Mouse (Mus musculus) layer of hippocampus, postnatal 25 days (tissue): ENCODE measurements around the gene Psmb3. TPM values are rescaled to one million over a fixed set of nuclear protein-coding genes. Genes with fewer than 3 reads are reported as not detected.

Experiments
- DNase-seq, 2 experiments: peaks; one replicate each; pipeline ENCODE4 v3.0.0; 2022; ENCODE audit warnings: mixed read lengths in 2 of 2, low spot score in 1 of 2; ENCODE audit errors: extremely low spot score in 1 of 2
- total RNA-seq, 2 experiments: library from RNA; stranded (reverse); gene quantifications; 2 replicates each; pipeline ENCODE4 v1.2.3; 2021

Psmb3 gene
- total RNA-seq, 2 experiments from 2014 or later = 125 to 144 TPM

DNA sequence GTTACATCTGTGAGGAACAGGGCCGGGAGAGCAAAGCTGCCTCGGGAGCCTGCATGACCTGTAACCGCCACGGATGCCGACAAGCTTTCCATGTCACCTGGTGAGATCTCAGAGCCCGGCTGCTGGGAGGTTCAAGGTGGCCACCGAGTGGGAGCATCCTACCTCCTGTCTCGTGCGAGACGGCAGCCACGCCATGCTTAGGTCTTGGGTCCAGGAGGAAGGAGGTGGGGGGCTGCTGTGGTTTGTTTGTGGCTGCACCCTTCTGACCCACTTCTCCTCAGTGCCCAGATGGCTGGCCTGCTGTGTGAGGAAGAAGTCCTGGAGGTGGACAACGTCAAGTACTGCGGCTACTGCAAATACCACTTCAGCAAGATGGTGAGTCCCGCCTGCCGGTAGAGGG is 36.4 kb upstream of the Psmb3 start:
- no peak for DNase-seq

GRCm38 (mm10) chr11:97668160-97668559 is 35.0 kb upstream of the Psmb3 start:
- DNase-seq = no peak

- no peak for DNase-seq
Observed at GRCm38 (mm10) chr11:97669268-97669667, 33.9 kb upstream of the Psmb3 start.

- no peak for DNase-seq
Observed at GRCm38 (mm10) chr11:97669829-97670228, 33.4 kb upstream of the Psmb3 start.

GRCm38 (mm10) chr11:97670234-97671176 is 32.7 kb upstream of the Psmb3 start:
- no peak for DNase-seq

- DNase-seq = no peak
Observed at GRCm38 (mm10) chr11:97671177-97671527, 32.0 kb upstream of the Psmb3 start.

- no peak for DNase-seq
Observed at GRCm38 (mm10) chr11:97673148-97673547, 30.1 kb upstream of the Psmb3 start.

- DNase-seq = no peak
Observed at GRCm38 (mm10) chr11:97676050-97676754, 27.0 kb upstream of the Psmb3 start.

GRCm38 (mm10) chr11:97677381-97677780 is 25.8 kb upstream of the Psmb3 start:
- DNase-seq = no peak

GRCm38 (mm10) chr11:97677842-97678241 is 25.4 kb upstream of the Psmb3 start:
- DNase-seq = no peak

- DNase-seq = no peak
Observed at GRCm38 (mm10) chr11:97678301-97678700, 24.9 kb upstream of the Psmb3 start.

GRCm38 (mm10) chr11:97680430-97680829 is 22.8 kb upstream of the Psmb3 start:
- DNase-seq = no peak

GRCm38 (mm10) chr11:97682504-97683055 is 20.6 kb upstream of the Psmb3 start:
- DNase-seq = no peak

DNA sequence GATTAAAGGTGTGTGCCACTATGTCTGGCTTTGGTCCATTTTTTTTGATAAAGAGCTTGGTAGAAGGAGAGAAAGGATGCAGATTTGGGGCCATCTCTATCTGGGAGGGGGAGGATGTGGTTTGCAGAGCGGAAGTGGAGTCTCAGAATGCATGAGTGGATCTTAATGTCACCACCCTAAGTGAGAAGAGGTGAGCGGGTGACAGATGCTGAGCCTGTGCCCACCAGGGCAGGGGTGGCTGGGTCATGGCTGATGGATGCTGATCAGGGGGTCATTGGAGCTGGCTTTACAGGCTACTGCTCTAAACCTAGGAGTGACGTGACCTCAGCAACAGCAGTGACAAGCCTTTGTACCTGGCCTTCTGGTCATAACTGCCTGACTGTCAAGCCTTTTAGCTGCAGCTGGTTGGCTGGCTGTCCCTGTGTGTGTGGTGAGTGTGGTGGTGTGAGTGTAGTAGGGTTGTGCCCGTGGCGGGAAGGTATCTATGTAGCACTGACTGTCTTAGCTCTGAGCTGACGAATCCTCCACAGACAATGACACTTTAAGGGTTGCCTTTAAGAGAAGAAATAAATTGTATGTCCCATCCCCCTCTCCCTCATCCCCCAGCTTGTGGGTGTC is 19.0 kb upstream of the Psmb3 start:
- no peak for DNase-seq

- DNase-seq = no peak
Observed at GRCm38 (mm10) chr11:97684766-97685165, 18.4 kb upstream of the Psmb3 start.

- DNase-seq = peak; percentile 68 to 74
Observed at GRCm38 (mm10) chr11:97685613-97686321, 17.4 kb upstream of the Psmb3 start, which contains the start of gene Cisd3. Cisd3 (plus strand) TSS chr11:97685826.

DNA sequence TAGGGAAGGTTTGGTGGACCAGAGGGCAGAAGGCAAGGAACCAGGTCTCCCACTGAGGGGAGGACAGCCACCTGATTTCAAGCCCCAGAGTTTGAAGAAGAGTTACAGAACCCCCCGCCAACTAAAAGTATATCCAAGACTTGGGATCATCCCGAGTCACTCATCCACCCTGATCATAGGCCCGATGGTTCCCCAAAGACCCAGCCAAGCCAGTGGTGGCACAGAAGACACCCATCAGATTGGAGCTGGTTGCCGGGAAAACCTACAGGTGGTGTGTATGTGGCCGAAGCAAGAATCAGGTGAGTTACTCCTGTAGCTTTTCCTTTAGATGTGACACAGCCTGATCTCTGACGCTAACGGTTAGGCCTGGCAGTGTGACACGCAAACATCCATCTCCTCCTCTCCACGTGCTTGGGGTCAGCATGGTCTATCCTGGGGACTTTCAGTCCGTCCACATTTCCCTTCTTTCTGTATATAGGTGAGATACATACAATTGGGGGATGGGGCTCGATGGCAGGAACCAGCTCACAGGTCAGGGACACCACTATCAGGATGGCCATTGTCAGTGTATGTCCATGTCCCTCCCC is 16.8 kb upstream of the Psmb3 start:
- DNase-seq = no peak

DNA sequence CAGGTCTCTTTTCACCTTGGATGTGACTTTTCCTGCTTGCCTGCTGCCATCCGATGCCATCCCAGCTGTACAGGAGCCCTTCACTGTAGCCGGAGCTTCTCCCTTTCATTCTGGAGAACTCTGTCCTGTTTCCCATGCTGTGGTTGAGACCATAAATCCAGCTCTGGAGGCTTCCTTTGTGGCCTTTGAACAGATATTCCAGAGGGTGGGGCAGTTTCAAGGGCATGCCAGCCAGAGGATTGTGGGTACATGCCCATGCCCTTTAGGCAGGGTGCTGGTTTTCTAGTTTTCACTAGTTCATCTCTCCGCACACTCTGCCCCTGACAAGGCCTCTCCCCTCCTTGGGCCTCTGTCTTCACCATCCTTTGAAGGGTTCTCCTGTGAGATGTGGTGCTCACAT is 16.1 kb upstream of the Psmb3 start:
- no peak for DNase-seq

DNA sequence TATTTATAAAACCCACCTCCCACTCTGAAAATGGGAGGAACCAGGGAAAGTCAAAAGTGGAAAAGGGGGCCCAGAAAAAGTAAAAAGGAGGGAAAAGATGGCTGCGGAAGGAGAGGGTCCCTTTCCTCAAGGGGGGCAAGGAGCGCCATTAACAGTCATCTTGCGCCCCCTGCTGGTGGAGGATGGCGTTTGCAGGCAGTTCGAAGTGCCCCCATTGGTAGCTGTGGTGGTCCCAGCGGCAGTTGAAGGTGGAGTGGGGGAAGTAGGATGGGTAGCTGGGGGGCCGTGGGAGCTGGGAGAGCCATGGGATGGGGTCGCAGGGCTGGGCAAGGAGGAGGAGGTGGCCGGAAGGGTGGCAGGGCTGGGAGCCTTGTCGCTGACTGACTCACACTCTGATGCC is 13.3 kb upstream of the Psmb3 start:
- DNase-seq = peak in 1 of 2 experiments; percentile 83

DNA sequence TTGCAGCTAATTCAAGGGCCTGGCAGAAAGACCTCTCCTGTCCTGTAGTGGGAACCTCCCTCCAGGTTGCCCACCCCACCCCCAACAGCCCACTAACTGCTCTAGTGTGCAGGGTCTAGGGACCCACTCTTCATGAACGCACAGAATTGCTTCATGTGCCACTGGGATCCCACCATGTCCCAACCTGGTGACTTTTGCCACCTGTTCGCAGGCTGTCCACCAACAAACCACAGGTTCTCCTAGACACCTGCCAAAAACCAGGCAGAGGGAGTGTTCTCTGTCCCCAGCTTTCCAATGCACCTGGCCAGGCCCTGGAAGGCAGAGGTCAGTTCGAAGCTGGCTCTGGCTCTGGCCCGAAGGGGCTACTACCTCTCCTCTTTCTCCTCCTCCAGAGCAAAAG is 8.8 kb upstream of the Psmb3 start:
- no peak for DNase-seq
